15 mouse cellular contexts compared by ENCODE assay signal in genomic region chr8:120448131-120448530, GRCm38 (mm10).
DNase-seq lines count a peak whose midpoint lies in the region; ATAC-seq and TF ChIP-seq lines count a peak whose summit lies in the region.
"Had no signal": no experiment of that assay in that cellular context is flagged by ENCODE, and none has a peak within 500 bp of the region (broad histone marks: within the 10 kb centered on the region; RNA-seq: fewer than 3 reads in every experiment).

No protein-coding gene starts in this region.

- H3K4me2 ChIP-seq in forebrain, embryonic 16.5 days (ENCODE audit: low read length), result no peak overlapping the region
- no peak overlapping the region for H3K4me2 ChIP-seq in midbrain, embryonic 12.5 days (replicated peaks)
- no peak overlapping the region for H3K4me2 ChIP-seq in midbrain, postnatal 0 days (ENCODE audit: low read depth, low read length, poor library complexity, severe bottlenecking)
- H3K4me2 ChIP-seq in hindbrain, embryonic 12.5 days (replicated peaks), result no peak overlapping the region
- H3K4me2 ChIP-seq in neural tube, embryonic 15.5 days, result no peak overlapping the region
- no peak overlapping the region for H3K4me2 ChIP-seq in liver, embryonic 11.5 days

- H3K4me1 ChIP-seq in forebrain, embryonic 10.5 days, result peaks cover 61% of the 10 kb centered on the region
- peaks cover 19% of the 10 kb centered on the region for H3K4me1 ChIP-seq in forebrain, embryonic 16.5 days (replicated peaks; ENCODE audit: control insufficient read depth, insufficient read depth, low read length)
- peaks cover 42% of the 10 kb centered on the region for H3K4me1 ChIP-seq in midbrain, embryonic 12.5 days
- H3K4me1 ChIP-seq in midbrain, postnatal 0 days (ENCODE audit: insufficient read depth, low read length), result peaks cover 5% of the 10 kb centered on the region
- H3K4me1 ChIP-seq in hindbrain, embryonic 12.5 days, result peaks cover 60% of the 10 kb centered on the region
- peaks cover 37% of the 10 kb centered on the region for H3K4me1 ChIP-seq in neural tube, embryonic 15.5 days
- peaks cover 22% of the 10 kb centered on the region for H3K4me1 ChIP-seq in liver, embryonic 11.5 days (replicated peaks; ENCODE audit: control insufficient read depth, insufficient read depth, low read length)

- TF ChIP-seq CTCF in midbrain, postnatal 0 days (IDR thresholded peaks at IDR 0.05), result no peak

- H3K27ac ChIP-seq in forebrain, embryonic 10.5 days, result peak overlapping the region; percentile 83
- H3K27ac ChIP-seq in forebrain, embryonic 16.5 days (ENCODE audit: low read length), result no peak overlapping the region
- H3K27ac ChIP-seq in midbrain, embryonic 12.5 days (replicated peaks), result peak overlapping the region; percentile 49; the same call in 1 of the 2 replicates
- H3K27ac ChIP-seq in midbrain, postnatal 0 days (ENCODE audit: low read depth, low read length), result no peak overlapping the region
- H3K27ac ChIP-seq in hindbrain, embryonic 12.5 days, result peak overlapping the region; percentile 73
- peak overlapping the region; percentile 30 for H3K27ac ChIP-seq in neural tube, embryonic 15.5 days (replicated peaks)
- no peak overlapping the region for H3K27ac ChIP-seq in liver, embryonic 11.5 days (ENCODE audit: low read depth, low read length)
- H3K27ac ChIP-seq: liver, embryonic 14.5 days had no signal

- peaks cover 81% of the 10 kb centered on the region for H3K27me3 ChIP-seq in forebrain, embryonic 10.5 days (ENCODE audit: poor library complexity, severe bottlenecking)
- H3K27me3 ChIP-seq in forebrain, embryonic 16.5 days (replicated peaks; ENCODE audit: control insufficient read depth, insufficient read depth, low read length), result no peaks in the 10 kb centered on the region
- peaks cover 10% of the 10 kb centered on the region for H3K27me3 ChIP-seq in midbrain, embryonic 12.5 days
- H3K27me3 ChIP-seq in midbrain, postnatal 0 days (ENCODE audit: insufficient read depth, low read length), result no peaks in the 10 kb centered on the region
- no peaks in the 10 kb centered on the region for H3K27me3 ChIP-seq in hindbrain, embryonic 12.5 days
- no peaks in the 10 kb centered on the region for H3K27me3 ChIP-seq in neural tube, embryonic 15.5 days (replicated peaks)
- peaks cover 6% of the 10 kb centered on the region for H3K27me3 ChIP-seq in liver, embryonic 11.5 days (replicated peaks; ENCODE audit: control insufficient read depth, insufficient read depth, low read length)
- H3K27me3 ChIP-seq: Patski had no signal

- no peak for ATAC-seq in forebrain, embryonic 16.5 days
- no peak for ATAC-seq in midbrain, embryonic 12.5 days (ENCODE audit: low FRiP score, low read depth)
- no peak for ATAC-seq in midbrain, postnatal 0 days (ENCODE audit: low FRiP score)
- peak; percentile 44 for ATAC-seq in hindbrain, embryonic 12.5 days (ENCODE audit: low FRiP score)
- 0 out of 2 replicates have a peak, but pooled peaks have one; percentile 12 for ATAC-seq in neural tube, embryonic 15.5 days (ENCODE audit: low FRiP score)
- ATAC-seq in liver, embryonic 11.5 days (replicated peaks; ENCODE audit: low FRiP score), result no peak
- ATAC-seq: Patski had no signal

- no peaks in the 10 kb centered on the region for H3K36me3 ChIP-seq in forebrain, embryonic 10.5 days (replicated peaks)
- no peaks in the 10 kb centered on the region for H3K36me3 ChIP-seq in forebrain, embryonic 16.5 days (ENCODE audit: control insufficient read depth, insufficient read depth)
- H3K36me3 ChIP-seq in midbrain, embryonic 12.5 days, result no peaks in the 10 kb centered on the region
- H3K36me3 ChIP-seq in midbrain, postnatal 0 days (ENCODE audit: insufficient read depth, low read length), result no peaks in the 10 kb centered on the region
- no peaks in the 10 kb centered on the region for H3K36me3 ChIP-seq in hindbrain, embryonic 12.5 days
- H3K36me3 ChIP-seq in neural tube, embryonic 15.5 days, result no peaks in the 10 kb centered on the region
- H3K36me3 ChIP-seq in liver, embryonic 11.5 days (ENCODE audit: control insufficient read depth, insufficient read depth, low read length), result no peaks in the 10 kb centered on the region

- WGBS in forebrain, embryonic 10.5 days, result 34% methylated on average over 6 of the region's 6 CpGs
- 14% methylated on average over 6 of the region's 6 CpGs for WGBS in forebrain, embryonic 16.5 days
- WGBS in midbrain, embryonic 12.5 days, result 33% methylated on average over 6 of the region's 6 CpGs
- WGBS in midbrain, postnatal 0 days, result 28% methylated on average over 6 of the region's 6 CpGs
- WGBS in hindbrain, embryonic 12.5 days, result 23% methylated on average over 6 of the region's 6 CpGs
- WGBS in neural tube, embryonic 15.5 days, result 14% methylated on average over 6 of the region's 6 CpGs
- WGBS in liver, embryonic 11.5 days, result 63% methylated on average over 6 of the region's 6 CpGs

- H3K9ac ChIP-seq in forebrain, embryonic 16.5 days (replicated peaks; ENCODE audit: low read depth, low read length), result no peak overlapping the region
- H3K9ac ChIP-seq in midbrain, embryonic 12.5 days (replicated peaks), result no peak overlapping the region
- no peak overlapping the region for H3K9ac ChIP-seq in midbrain, postnatal 0 days (replicated peaks; ENCODE audit: low read length, poor library complexity, severe bottlenecking)
- H3K9ac ChIP-seq in hindbrain, embryonic 12.5 days, result no peak overlapping the region
- no peak overlapping the region for H3K9ac ChIP-seq in neural tube, embryonic 15.5 days (replicated peaks)
- H3K9ac ChIP-seq in liver, embryonic 11.5 days (ENCODE audit: low read depth, low read length), result no peak overlapping the region
- H3K9ac ChIP-seq: liver, embryonic 14.5 days had no signal

- no peak overlapping the region for H3K4me3 ChIP-seq in forebrain, embryonic 10.5 days
- no peak overlapping the region for H3K4me3 ChIP-seq in forebrain, embryonic 16.5 days (replicated peaks; ENCODE audit: low read length)
- H3K4me3 ChIP-seq in midbrain, embryonic 12.5 days, result no peak overlapping the region
- H3K4me3 ChIP-seq in midbrain, postnatal 0 days (ENCODE audit: low read depth, low read length), result no peak overlapping the region
- no peak overlapping the region for H3K4me3 ChIP-seq in hindbrain, embryonic 12.5 days
- H3K4me3 ChIP-seq in neural tube, embryonic 15.5 days (replicated peaks), result no peak overlapping the region
- H3K4me3 ChIP-seq in liver, embryonic 11.5 days (ENCODE audit: low read depth, low read length), result no peak overlapping the region

- DNase-seq in forebrain, embryonic 10.5 days (ENCODE audit: extremely low spot score, low spot score), result no peak
- no peak for DNase-seq in midbrain, postnatal 0 days (ENCODE audit: low spot score)
- DNase-seq in spleen, adult 12 weeks (ENCODE audit: low spot score), result no peak
- DNase-seq in liver, embryonic 11.5 days (ENCODE audit: low spot score), result no peak
- DNase-seq: cerebellum, adult 2 months; kidney, adult 11 months; kidney, postnatal 10 days; lung, postnatal 10 days; thymus, postnatal 14 days had no signal

- H3K9me3 ChIP-seq in forebrain, embryonic 10.5 days, result no peaks in the 10 kb centered on the region
- H3K9me3 ChIP-seq in forebrain, embryonic 16.5 days (ENCODE audit: control insufficient read depth, low read length), result no peaks in the 10 kb centered on the region
- H3K9me3 ChIP-seq in midbrain, embryonic 12.5 days, result no peaks in the 10 kb centered on the region
- no peaks in the 10 kb centered on the region for H3K9me3 ChIP-seq in midbrain, postnatal 0 days (ENCODE audit: low read length)
- H3K9me3 ChIP-seq in hindbrain, embryonic 12.5 days (replicated peaks), result no peaks in the 10 kb centered on the region
- no peaks in the 10 kb centered on the region for H3K9me3 ChIP-seq in neural tube, embryonic 15.5 days (replicated peaks)
- no peaks in the 10 kb centered on the region for H3K9me3 ChIP-seq in liver, embryonic 11.5 days (ENCODE audit: control insufficient read depth, low read length)

Comparison
In these comparisons a context has a peak if more than half of its experiments do, and no peak if none do; other contexts are left out.
1. H3K27ac ChIP-seq: peak in forebrain, embryonic 10.5 days (single experiment), midbrain, embryonic 12.5 days (single experiment), hindbrain, embryonic 12.5 days (single experiment) and neural tube, embryonic 15.5 days (single experiment); none in forebrain, embryonic 16.5 days (single experiment), midbrain, postnatal 0 days (single experiment) and liver, embryonic 11.5 days (single experiment).
2. ATAC-seq: peak in hindbrain, embryonic 12.5 days (single experiment) and neural tube, embryonic 15.5 days (single experiment); none in forebrain, embryonic 16.5 days (single experiment), midbrain, embryonic 12.5 days (single experiment), midbrain, postnatal 0 days (single experiment) and liver, embryonic 11.5 days (single experiment).